8 mouse cellular contexts compared by ENCODE assay signal in genomic region chr16:84775356-84775755, GRCm38 (mm10). TPM values are rescaled to one million over a fixed set of nuclear protein-coding genes. Genes with fewer than 3 reads are reported as not detected.
DNase-seq lines count a peak whose midpoint lies in the region; ATAC-seq and TF ChIP-seq lines count a peak whose summit lies in the region.

No protein-coding gene starts in this region.

- peak overlapping the region; percentile 95 for H3K4me2 ChIP-seq in heart, embryonic 16.5 days (ENCODE audit: low read depth, low read length)
- peak overlapping the region; percentile 67 for H3K4me2 ChIP-seq in midbrain, embryonic 12.5 days (replicated peaks)

- DNase-seq in kidney, adult 2 months = no peak
- DNase-seq in kidney, postnatal 4 days = no peak
- peak; percentile 31 for DNase-seq in brain, embryonic 14.5 days (ENCODE audit: low read depth)
- no peak for DNase-seq in right cerebral cortex, postnatal 14 days
- no peak for DNase-seq in right cerebral cortex, postnatal 4 days
- DNase-seq in layer of hippocampus, adult 8-10 months (ENCODE audit: low spot score in 2 of 2) = no peak

- H3K9me3 ChIP-seq in heart, embryonic 16.5 days (replicated peaks; ENCODE audit: control insufficient read depth, low read length) = peaks cover 8% of the 10 kb centered on the region
- peaks cover 5% of the 10 kb centered on the region; the same call in 1 of the 2 replicates for H3K9me3 ChIP-seq in midbrain, embryonic 12.5 days

- TF ChIP-seq CTCF in kidney, adult 2 months (conservative IDR thresholded peaks at IDR 0.05; ENCODE audit: insufficient read depth, insufficient read length, low read depth, low read length) = no peak
- TF ChIP-seq CTCF in brain, embryonic 14.5 days (IDR thresholded peaks at IDR 0.05; ENCODE audit: borderline replicate concordance, extremely low read depth, insufficient read depth, insufficient read length) = no peak

- no peaks in the 10 kb centered on the region for H3K27me3 ChIP-seq in kidney, adult 2 months (replicated peaks; ENCODE audit: control insufficient read depth, insufficient read depth, low read length)
- H3K27me3 ChIP-seq in heart, embryonic 16.5 days (ENCODE audit: control insufficient read depth, insufficient read depth, low read length) = peaks cover 2% of the 10 kb centered on the region; the same call in 1 of the 2 replicates
- no peaks in the 10 kb centered on the region for H3K27me3 ChIP-seq in midbrain, embryonic 12.5 days

- no peaks in the 10 kb centered on the region for H3K4me1 ChIP-seq in kidney, adult 2 months (ENCODE audit: control insufficient read depth, insufficient read depth, low read length)
- peaks cover 7% of the 10 kb centered on the region for H3K4me1 ChIP-seq in heart, embryonic 16.5 days (ENCODE audit: control insufficient read depth, insufficient read depth, low read length)
- peaks cover 18% of the 10 kb centered on the region for H3K4me1 ChIP-seq in midbrain, embryonic 12.5 days

- no peaks in the 10 kb centered on the region for H3K36me3 ChIP-seq in kidney, adult 2 months (ENCODE audit: control insufficient read depth, insufficient read depth, low read length)
- H3K36me3 ChIP-seq in heart, embryonic 16.5 days (ENCODE audit: control insufficient read depth, insufficient read depth) = no peaks in the 10 kb centered on the region
- peaks cover 22% of the 10 kb centered on the region for H3K36me3 ChIP-seq in midbrain, embryonic 12.5 days

- H3K9ac ChIP-seq in heart, embryonic 16.5 days (ENCODE audit: low read length) = no peak overlapping the region
- H3K9ac ChIP-seq in midbrain, embryonic 12.5 days (replicated peaks) = peak overlapping the region; percentile 92

- 0 out of 2 replicates have a peak overlapping the region, but pooled peaks have one; percentile 12 for H3K4me3 ChIP-seq in kidney, adult 2 months (ENCODE audit: insufficient read depth, low read depth, low read length)
- H3K4me3 ChIP-seq in heart, embryonic 16.5 days (ENCODE audit: low read length) = peak overlapping the region; percentile 61
- peak overlapping the region; percentile 82 for H3K4me3 ChIP-seq in midbrain, embryonic 12.5 days

- no peak for TF ChIP-seq POLR2A in kidney, adult 2 months (IDR thresholded peaks at IDR 0.05; ENCODE audit: low read depth, low read length)
- TF ChIP-seq POLR2A in brain, embryonic 14.5 days (IDR thresholded peaks at IDR 0.05; ENCODE audit: borderline replicate concordance, extremely low read depth, insufficient read depth, insufficient read length, poor library complexity, severe bottlenecking) = no peak

- no peak for ATAC-seq in heart, embryonic 16.5 days (replicated peaks; ENCODE audit: extremely low read depth, insufficient read depth, low FRiP score)
- no peak for ATAC-seq in midbrain, embryonic 12.5 days (ENCODE audit: low FRiP score, low read depth)

- WGBS in kidney, adult 2 months = 31% methylated on average over 11 of the region's 11 CpGs
- 35% methylated on average over 11 of the region's 11 CpGs for WGBS in heart, embryonic 16.5 days
- 23% methylated on average over 11 of the region's 11 CpGs for WGBS in midbrain, embryonic 12.5 days

- no peak overlapping the region for H3K27ac ChIP-seq in kidney, adult 2 months (ENCODE audit: insufficient read depth, low read depth, low read length)
- no peak overlapping the region for H3K27ac ChIP-seq in heart, embryonic 16.5 days (ENCODE audit: low read length)
- peak overlapping the region; percentile 98 for H3K27ac ChIP-seq in midbrain, embryonic 12.5 days (replicated peaks)

RNA-seq across cellular contexts. Expression of gene Jam2, which starts 1.4 kb away (rescaled TPM):
- polyA plus RNA-seq in kidney, adult 2 months (2012; rRNA removed) = 5.0 and 6.1 TPM in 2 replicates
- 26.8 and 30.3 TPM in 2 replicates for polyA plus RNA-seq in brain, embryonic 14.5 days (2012; rRNA removed)
- polyA plus RNA-seq in heart, embryonic 16.5 days (2015; fragmentation: Nextera tagmentation; extraction: Ambion mirVana) = 8.5 and 9.8 TPM in 2 replicates
- polyA plus RNA-seq in midbrain, embryonic 12.5 days (2016; fragmentation: Nextera tagmentation; extraction: Ambion mirVana) = 73.7 and 75.8 TPM in 2 replicates
- total RNA-seq in layer of hippocampus, adult 8-10 months (2022) = 10 to 100 TPM; 21.5 to 24.9 (median 24.1) TPM

RNA-seq across cellular contexts. Expression of gene Mrpl39, which starts 39.8 kb away (rescaled TPM):
- 26.6 and 34.1 TPM in 2 replicates for polyA plus RNA-seq in kidney, adult 2 months (2012; rRNA removed)
- 26.4 and 27.2 TPM in 2 replicates for polyA plus RNA-seq in brain, embryonic 14.5 days (2012; rRNA removed)
- 51.9 and 53.4 TPM in 2 replicates for polyA plus RNA-seq in heart, embryonic 16.5 days (2015; fragmentation: Nextera tagmentation; extraction: Ambion mirVana)
- 49.4 and 51.3 TPM in 2 replicates for polyA plus RNA-seq in midbrain, embryonic 12.5 days (2016; fragmentation: Nextera tagmentation; extraction: Ambion mirVana)
- 10 to 100 TPM; 20.1 to 24.1 (median 20.9) TPM for total RNA-seq in layer of hippocampus, adult 8-10 months (2022)

RNA-seq across cellular contexts. Expression of gene Gabpa, which starts 59.4 kb away (rescaled TPM):
- polyA plus RNA-seq in kidney, adult 2 months (2012; rRNA removed) = 9.0 and 11.0 TPM in 2 replicates
- polyA plus RNA-seq in brain, embryonic 14.5 days (2012; rRNA removed) = 26.6 and 27.1 TPM in 2 replicates
- polyA plus RNA-seq in heart, embryonic 16.5 days (2015; fragmentation: Nextera tagmentation; extraction: Ambion mirVana) = 33.5 and 35.7 TPM in 2 replicates
- 38.5 and 39.5 TPM in 2 replicates for polyA plus RNA-seq in midbrain, embryonic 12.5 days (2016; fragmentation: Nextera tagmentation; extraction: Ambion mirVana)
- 10 to 100 TPM; 23.3 to 30.2 (median 29.0) TPM for total RNA-seq in layer of hippocampus, adult 8-10 months (2022)

Comparison
In these comparisons a context has a peak if more than half of its experiments do, and no peak if none do; other contexts are left out.
1. H3K4me3 ChIP-seq: peak in every context shown above with its lines; median percentile 82 in midbrain, embryonic 12.5 days; 61 in heart, embryonic 16.5 days; 12 in kidney, adult 2 months.